Mouse (Mus musculus): Measurements from ENCODE around the gene Angpt4. TPM values are rescaled to one million over a fixed set of nuclear protein-coding genes. Genes with fewer than 3 reads are reported as not detected.

The Angpt4 gene
- polyA plus RNA-seq, 1 experiment from 2014 or later, result 1.1 TPM

- peaks cover 82% of the 10 kb centered on the region for H3K27me3 ChIP-seq (ENCODE audit: insufficient read depth, poor library complexity, severe bottlenecking)
- no peak overlapping the region for H3K27ac ChIP-seq
- H3K9me3 ChIP-seq, result no peaks in the 10 kb centered on the region
- H3K4me1 ChIP-seq, result peaks cover 57% of the 10 kb centered on the region
- H3K36me3 ChIP-seq, result peaks cover 18% of the 10 kb centered on the region
- no peak overlapping the region for H3K4me3 ChIP-seq
- DNase-seq (ENCODE audit: low spot score), result no peak
- WGBS, result 87% methylated on average over 7 of the region's 7 CpGs
Observed at GRCm38 (mm10) chr2:151968986-151969385, 58.0 kb downstream of the Angpt4 start.

GRCm38 (mm10) chr2:151969396-151969795, 58.4 kb downstream of the Angpt4 start:
- WGBS, result 85% methylated on average over 6 of the region's 6 CpGs
- no peak for DNase-seq (ENCODE audit: low spot score)
- peaks cover 82% of the 10 kb centered on the region for H3K27me3 ChIP-seq (ENCODE audit: insufficient read depth, poor library complexity, severe bottlenecking)
- H3K4me3 ChIP-seq, result no peak overlapping the region
- peaks cover 18% of the 10 kb centered on the region for H3K36me3 ChIP-seq
- H3K4me1 ChIP-seq, result peaks cover 57% of the 10 kb centered on the region
- H3K27ac ChIP-seq, result no peak overlapping the region
- no peaks in the 10 kb centered on the region for H3K9me3 ChIP-seq

- Histone ChIP-seq H3K27ac (peak overlapping the region; percentile 83), H3K9me3 (no peaks in the 10 kb centered on the region), H3K36me3 (peaks cover 18% of the 10 kb centered on the region), H3K27me3 (ENCODE audit: insufficient read depth, poor library complexity, severe bottlenecking) (peaks cover 84% of the 10 kb centered on the region), H3K4me3 (peak overlapping the region; percentile 52), H3K4me1 (peaks cover 52% of the 10 kb centered on the region)
- DNase-seq (ENCODE audit: low spot score), result peak; percentile 95
- WGBS, result 36% methylated on average over 53 of the region's 53 CpGs
Observed at GRCm38 (mm10) chr2:151970191-151971172, 59.5 kb downstream of the Angpt4 start.

- no peak overlapping the region for H3K27ac ChIP-seq
- H3K36me3 ChIP-seq, result peaks cover 18% of the 10 kb centered on the region
- WGBS, result 83% methylated on average over 5 of the region's 5 CpGs
- no peak for DNase-seq (ENCODE audit: low spot score)
- H3K4me3 ChIP-seq, result no peak overlapping the region
- no peaks in the 10 kb centered on the region for H3K9me3 ChIP-seq
- peaks cover 52% of the 10 kb centered on the region for H3K4me1 ChIP-seq
- H3K27me3 ChIP-seq (ENCODE audit: insufficient read depth, poor library complexity, severe bottlenecking), result peaks cover 85% of the 10 kb centered on the region
Observed at GRCm38 (mm10) chr2:151971748-151972147, 60.7 kb downstream of the Angpt4 start.

- 12% methylated on average over 23 of the region's 23 CpGs for WGBS
- H3K4me1 ChIP-seq, result peaks cover 54% of the 10 kb centered on the region
Observed at GRCm38 (mm10) chr2:151972880-151973594, 62.0 kb downstream of the Angpt4 start.

GRCm38 (mm10) chr2:151973595-151974562, 62.9 kb downstream of the Angpt4 start:
- Histone ChIP-seq H3K4me1 (peaks cover 58% of the 10 kb centered on the region), H3K36me3 (peaks cover 13% of the 10 kb centered on the region), H3K27me3 (ENCODE audit: insufficient read depth, poor library complexity, severe bottlenecking) (peaks cover 64% of the 10 kb centered on the region), H3K27ac (peak overlapping the region; percentile 30), H3K4me3 (peak overlapping the region; percentile 50), H3K9me3 (no peaks in the 10 kb centered on the region)
- no peak for DNase-seq (ENCODE audit: low spot score)
- WGBS, result 6% methylated on average over 36 of the region's 36 CpGs

More at GRCm38 (mm10) chr2:151972880-151973594, 62.0 kb downstream of the Angpt4 start:
- Histone ChIP-seq H3K36me3 (peaks cover 18% of the 10 kb centered on the region), H3K27ac (peak overlapping the region; percentile 30), H3K9me3 (no peaks in the 10 kb centered on the region), H3K4me3 (peak overlapping the region; percentile 50), H3K27me3 (ENCODE audit: insufficient read depth, poor library complexity, severe bottlenecking) (peaks cover 72% of the 10 kb centered on the region)
- DNase-seq (ENCODE audit: low spot score), result no peak

- H3K4me3 ChIP-seq, result no peak overlapping the region
- H3K27me3 ChIP-seq (ENCODE audit: insufficient read depth, poor library complexity, severe bottlenecking), result peaks cover 50% of the 10 kb centered on the region
- 83% methylated on average over 5 of the region's 5 CpGs for WGBS
- H3K27ac ChIP-seq, result no peak overlapping the region
- no peaks in the 10 kb centered on the region for H3K9me3 ChIP-seq
- H3K4me1 ChIP-seq, result peaks cover 63% of the 10 kb centered on the region
- H3K36me3 ChIP-seq, result no peaks in the 10 kb centered on the region; the same call in 1 of the 2 replicates
- no peak for DNase-seq (ENCODE audit: low spot score)
Observed at GRCm38 (mm10) chr2:151975295-151975694, 64.3 kb downstream of the Angpt4 start.

- Histone ChIP-seq H3K36me3 (no peaks in the 10 kb centered on the region), H3K27ac (no peak overlapping the region), H3K27me3 (ENCODE audit: insufficient read depth, poor library complexity, severe bottlenecking) (peaks cover 50% of the 10 kb centered on the region), H3K4me3 (no peak overlapping the region), H3K9me3 (no peaks in the 10 kb centered on the region), H3K4me1 (peaks cover 60% of the 10 kb centered on the region)
- DNase-seq (ENCODE audit: low spot score), result no peak
- 87% methylated on average over 3 of the region's 3 CpGs for WGBS
Observed at GRCm38 (mm10) chr2:151976067-151976466, 65.1 kb downstream of the Angpt4 start.

- DNase-seq (ENCODE audit: low spot score), result no peak
- Histone ChIP-seq H3K36me3 (no peaks in the 10 kb centered on the region), H3K27ac (peak overlapping the region; percentile 38; the same call in 1 of the 2 replicates), H3K4me3 (no peak overlapping the region), H3K27me3 (ENCODE audit: insufficient read depth, poor library complexity, severe bottlenecking) (peaks cover 32% of the 10 kb centered on the region), H3K9me3 (no peaks in the 10 kb centered on the region), H3K4me1 (peaks cover 46% of the 10 kb centered on the region)
- WGBS, result 86% methylated on average over 4 of the region's 4 CpGs
Observed at GRCm38 (mm10) chr2:151977689-151978440, 66.9 kb downstream of the Angpt4 start.

GRCm38 (mm10) chr2:151978494-151978893, 67.5 kb downstream of the Angpt4 start:
- H3K4me1 ChIP-seq, result peaks cover 40% of the 10 kb centered on the region
- no peaks in the 10 kb centered on the region for H3K9me3 ChIP-seq
- no peak overlapping the region for H3K27ac ChIP-seq
- WGBS, result 74% methylated on average over 6 of the region's 6 CpGs
- no peak for DNase-seq (ENCODE audit: low spot score)
- H3K4me3 ChIP-seq, result peak overlapping the region; percentile 81; the same call in 1 of the 2 replicates
- H3K27me3 ChIP-seq (ENCODE audit: insufficient read depth, poor library complexity, severe bottlenecking), result peaks cover 28% of the 10 kb centered on the region
- no peaks in the 10 kb centered on the region for H3K36me3 ChIP-seq

- peak; percentile 95 for DNase-seq (ENCODE audit: low spot score)
- peak within 1 kb of the TSS; percentile 81 for H3K4me3 ChIP-seq
- no peaks in the 10 kb centered on the region for H3K9me3 ChIP-seq
- under 1% methylated on average over 46 of the region's 46 CpGs for WGBS
- H3K36me3 ChIP-seq, result no peaks in the 10 kb centered on the region
- peaks cover 29% of the 10 kb centered on the region for H3K4me1 ChIP-seq
- H3K27ac ChIP-seq, result peak within 1 kb of the TSS; percentile 88
- H3K27me3 ChIP-seq (ENCODE audit: insufficient read depth, poor library complexity, severe bottlenecking), result peaks cover 15% of the 10 kb centered on the region
Observed at GRCm38 (mm10) chr2:151979470-151980354, 68.7 kb downstream of the Angpt4 start, which contains the start of gene Fam110a. TSS of gene Fam110a (minus strand) at chr2:151980219.
